Mouse (Mus musculus) kidney, embryonic 16.5 days (tissue): ENCODE measurements around the gene Nat8l. TPM values are rescaled to one million over a fixed set of nuclear protein-coding genes. Genes with fewer than 3 reads are reported as not detected.
"Not testable (repeated sequence)": the region's sequence is repeated elsewhere in the genome, so short reads cannot be mapped to it uniquely, and the experiment has no call there.

Experiments
- ATAC-seq: fragments of 200-750 bp; cut with Nextera tagmentation; 2 replicates; pipeline ENCODE4 v1.8.0; 2017; ENCODE audit warnings: moderate TSS enrichment; ENCODE audit not compliant: low FRiP score, low TSS enrichment
- H3K27ac ChIP-seq: fragments of 300-500 bp; sonication (generic); 2 replicates; pipeline ENCODE4 v1.5.1; 2014; ENCODE audit warnings: low read length
- H3K27me3 ChIP-seq: fragments of 300-500 bp; sonication (generic); 2 replicates; pipeline ENCODE4 v1.6.1; 2014; ENCODE audit warnings: low read length, control low read depth, mixed read lengths; ENCODE audit not compliant: insufficient read depth
- H3K36me3 ChIP-seq: fragments of 300-500 bp; sonication (generic); 2 replicates; pipeline ENCODE4 v1.6.1; 2014; ENCODE audit warnings: low read length, control low read depth, mixed read lengths; ENCODE audit not compliant: insufficient read depth
- H3K4me1 ChIP-seq: fragments of 300-500 bp; sonication (generic); 2 replicates; pipeline ENCODE4 v1.6.1; 2014; ENCODE audit warnings: low read length, control low read depth, mixed read lengths; ENCODE audit not compliant: insufficient read depth
- H3K4me2 ChIP-seq: fragments of 300-500 bp; sonication (generic); replicated peaks from 2 replicates; pipeline ENCODE4 v1.6.1; 2014; ENCODE audit warnings: low read depth, low read length
- H3K4me3 ChIP-seq: fragments of 300-500 bp; sonication (generic); 2 replicates; pipeline ENCODE4 v1.5.1; 2014; ENCODE audit warnings: mild to moderate bottlenecking, low read length
- H3K9ac ChIP-seq: fragments of 300-500 bp; sonication (generic); replicated peaks from 2 replicates; pipeline ENCODE4 v1.6.1; 2014; ENCODE audit warnings: low read length
- H3K9me3 ChIP-seq: fragments of 300-500 bp; sonication (generic); 2 replicates; pipeline ENCODE4 v1.6.1; 2016; ENCODE audit warnings: low read length, control low read depth
- WGBS: fragments of 180-500 bp; shearing (Covaris S2); extraction: QIAGEN DNeasy Blood & Tissue Kit; methylation state at CpG from one replicate; pipeline ENCODE4 v1.1.7; 2014; 5-methylcytosine and 5-hydroxymethylcytosine counted together
- polyA plus RNA-seq: library from polyadenylated mRNA; unstranded; fragments of >200 nt; fragmentation: Nextera tagmentation; extraction: Ambion mirVana; gene quantifications from 2 replicates; pipeline ENCODE4 v1.2.1, GENCODE M21; 2015

Gene Nat8l
- polyA plus RNA-seq = 0.35 and 0.42 TPM in 2 replicates

DNA sequence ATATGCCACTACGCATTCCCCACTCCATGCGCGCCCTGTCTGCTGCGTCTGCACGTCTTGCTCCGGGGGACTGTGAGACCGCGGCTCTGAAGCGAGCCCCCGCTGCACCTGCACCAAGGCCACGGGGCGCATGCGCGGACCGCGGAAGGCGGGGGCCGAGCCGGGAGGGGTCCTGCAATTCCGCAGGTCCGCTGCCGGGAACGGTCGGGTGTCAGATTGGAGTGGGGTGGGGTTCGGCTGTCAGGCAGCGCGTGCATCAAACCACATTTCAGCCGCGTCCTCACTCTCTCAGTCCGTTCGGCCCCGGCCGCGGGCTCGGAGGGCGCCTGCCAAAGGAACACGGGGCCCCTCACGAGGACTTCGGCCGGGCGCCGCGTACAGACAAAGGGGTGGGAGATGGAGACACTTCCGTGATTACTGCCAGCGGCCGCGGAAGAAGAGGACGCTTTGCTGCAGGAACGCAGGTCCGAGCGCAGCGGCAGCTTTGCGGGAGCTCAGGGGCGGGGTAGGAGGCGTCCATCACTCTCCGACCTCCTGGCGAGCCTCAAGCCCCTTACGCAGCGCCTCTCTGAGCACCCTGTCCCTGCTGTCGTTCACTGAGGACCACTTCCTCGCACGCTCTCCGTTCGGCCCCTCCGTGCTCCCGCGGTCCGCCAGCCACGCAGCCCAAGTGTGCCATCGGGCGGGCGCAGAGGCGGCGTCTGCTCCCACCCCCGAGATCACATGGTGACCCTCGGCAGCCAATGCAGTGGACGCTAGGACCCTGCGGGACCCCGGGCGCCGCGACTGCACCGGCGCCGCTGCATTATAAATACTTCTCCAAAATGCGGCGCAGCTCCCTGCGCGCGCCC lies at the start of gene Nat8l:
Gene Nat8l (plus strand): TSS at position 142 of the 851 bp plus-strand sequence.
- peak within 1 kb of the TSS; percentile 64 for H3K9ac ChIP-seq
- under 1% methylated on average over 82 of the region's 90 CpGs for WGBS
- H3K4me1 ChIP-seq = peaks cover 17% of the 10 kb centered on the region
- peak within 1 kb of the TSS; percentile 97 for H3K4me2 ChIP-seq
- H3K9me3 ChIP-seq = no peaks in the 10 kb centered on the region
- peak within 1 kb of the TSS; percentile 64 for H3K4me3 ChIP-seq
- no peaks in the 10 kb centered on the region for H3K36me3 ChIP-seq
- H3K27ac ChIP-seq = no peak within 1 kb of the TSS
- peak; percentile 67 for ATAC-seq
- peaks cover 63% of the 10 kb centered on the region for H3K27me3 ChIP-seq

DNA sequence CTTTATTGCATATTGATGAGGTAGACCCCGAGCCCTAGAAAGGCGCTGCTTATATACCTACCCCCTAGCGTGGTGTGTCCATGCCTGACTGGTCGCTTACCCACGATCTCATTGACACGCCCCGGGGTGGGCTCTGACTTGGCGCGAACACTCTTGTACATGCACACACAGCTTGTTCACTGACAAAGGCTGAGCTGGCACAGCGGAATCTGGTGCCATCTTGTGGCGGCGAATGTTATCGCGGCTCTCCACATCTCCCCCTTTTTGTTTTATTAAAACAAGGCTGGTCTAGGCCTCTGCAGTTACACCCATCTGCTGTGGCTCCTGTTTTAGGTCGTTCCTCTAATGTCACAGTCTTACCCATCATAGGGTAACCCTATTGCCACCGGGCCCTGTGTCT lies 48.7 kb upstream of the Nat8l start:
- H3K27me3 ChIP-seq, H3K9ac ChIP-seq, H3K4me1 ChIP-seq, H3K4me2 ChIP-seq, H3K36me3 ChIP-seq, ATAC-seq, H3K27ac ChIP-seq, H3K4me3 ChIP-seq: not testable (repeated sequence)
- peaks cover 32% of the 10 kb centered on the region for H3K9me3 ChIP-seq
- WGBS = 87% methylated on average over 16 of the region's 16 CpGs

DNA sequence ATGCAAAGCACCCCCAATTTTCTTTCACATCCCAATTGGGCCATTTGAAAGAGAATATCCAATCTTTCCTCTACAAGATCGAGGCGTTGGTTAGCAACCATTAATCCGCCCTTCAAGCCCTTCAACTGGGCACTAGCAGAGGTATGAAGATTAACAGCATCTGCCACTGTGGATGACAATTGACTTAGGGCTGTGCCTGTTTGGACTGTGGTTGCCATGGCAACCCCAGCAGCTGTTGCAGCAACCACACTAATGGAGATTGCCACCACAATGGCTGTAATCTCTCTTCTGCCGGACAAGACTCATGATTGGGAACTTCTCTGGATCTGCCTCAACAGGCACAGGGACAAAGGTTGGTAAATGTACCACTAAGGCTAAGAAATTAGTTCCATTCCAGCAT lies 47.5 kb upstream of the Nat8l start:
- Histone ChIP-seq H3K9ac (no peak overlapping the region), H3K36me3 (no peaks in the 10 kb centered on the region), H3K9me3 (peaks cover 32% of the 10 kb centered on the region), H3K4me2 (no peak overlapping the region), H3K4me1 (no peaks in the 10 kb centered on the region), H3K27me3 (no peaks in the 10 kb centered on the region), H3K27ac (no peak overlapping the region), H3K4me3 (no peak overlapping the region)
- ATAC-seq = no peak
- 89% methylated on average over 4 of the region's 4 CpGs for WGBS

DNA sequence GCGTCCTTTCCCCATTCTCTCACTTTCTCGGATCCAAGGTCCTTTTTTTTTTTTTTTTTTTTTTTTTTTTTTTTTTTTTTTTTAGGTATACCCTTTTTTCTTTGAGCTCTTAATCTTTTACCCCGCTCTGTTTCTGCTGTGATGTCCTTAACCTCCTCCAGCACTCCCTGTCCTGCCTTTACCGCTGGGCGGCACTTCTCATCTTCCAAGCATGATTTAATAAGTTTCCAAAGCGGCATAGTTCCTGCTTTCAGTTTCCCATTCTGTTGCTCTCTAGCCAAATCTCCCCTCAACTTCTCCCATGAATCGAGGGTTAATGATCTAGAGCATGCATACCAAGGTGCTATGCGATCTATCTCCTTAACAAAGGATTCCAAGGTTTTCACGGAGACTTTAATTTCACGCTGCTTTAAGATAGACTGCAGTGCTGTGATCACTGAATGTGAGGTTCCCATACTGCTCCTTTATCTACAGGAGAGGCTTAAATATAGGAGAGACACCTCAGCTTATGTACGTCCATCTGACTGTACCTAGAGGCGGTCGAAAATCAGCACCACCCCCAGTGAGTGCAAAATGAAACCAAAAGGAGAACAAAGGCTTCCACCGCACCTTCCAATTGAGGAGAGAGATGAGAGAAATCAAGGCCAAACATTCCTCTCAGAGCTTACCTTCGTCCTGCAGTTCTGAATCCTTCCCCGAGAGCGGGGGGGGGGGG lies 42.2 kb upstream of the Nat8l start:
- no peaks in the 10 kb centered on the region for H3K36me3 ChIP-seq
- peaks cover 22% of the 10 kb centered on the region for H3K9me3 ChIP-seq
- H3K9ac ChIP-seq = no peak overlapping the region
- 87% methylated on average over 16 of the region's 17 CpGs for WGBS
- H3K4me3 ChIP-seq = no peak overlapping the region
- H3K4me2 ChIP-seq = no peak overlapping the region
- H3K27me3 ChIP-seq = no peaks in the 10 kb centered on the region
- no peak for ATAC-seq
- H3K27ac ChIP-seq = no peak overlapping the region
- no peaks in the 10 kb centered on the region for H3K4me1 ChIP-seq

DNA sequence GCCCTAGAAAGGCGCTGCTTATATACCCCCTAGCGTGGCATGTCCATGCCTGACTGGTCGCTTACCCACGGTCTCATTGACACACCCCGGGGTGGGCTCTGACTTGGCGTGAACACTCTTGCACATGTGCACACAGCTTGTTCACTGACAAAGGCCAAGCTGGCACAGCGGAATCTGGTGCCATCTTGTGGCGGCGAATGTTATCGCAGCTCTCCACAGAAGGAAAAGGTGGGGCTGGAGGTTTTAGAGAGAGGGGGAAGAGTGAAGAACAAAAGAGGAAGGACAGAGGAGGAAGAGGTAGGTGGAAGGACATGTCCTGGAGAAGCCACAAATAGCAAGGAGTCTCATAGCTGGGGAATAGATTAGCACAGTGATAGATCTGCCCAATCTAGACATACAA lies 41.4 kb upstream of the Nat8l start:
- H3K9ac ChIP-seq = no peak overlapping the region
- no peaks in the 10 kb centered on the region for H3K36me3 ChIP-seq
- no peak overlapping the region for H3K4me3 ChIP-seq
- no peak for ATAC-seq
- WGBS = 46% methylated on average over 10 of the region's 10 CpGs
- no peak overlapping the region for H3K27ac ChIP-seq
- no peaks in the 10 kb centered on the region for H3K27me3 ChIP-seq
- peaks cover 23% of the 10 kb centered on the region for H3K9me3 ChIP-seq
- H3K4me1 ChIP-seq = no peaks in the 10 kb centered on the region
- H3K4me2 ChIP-seq = no peak overlapping the region

DNA sequence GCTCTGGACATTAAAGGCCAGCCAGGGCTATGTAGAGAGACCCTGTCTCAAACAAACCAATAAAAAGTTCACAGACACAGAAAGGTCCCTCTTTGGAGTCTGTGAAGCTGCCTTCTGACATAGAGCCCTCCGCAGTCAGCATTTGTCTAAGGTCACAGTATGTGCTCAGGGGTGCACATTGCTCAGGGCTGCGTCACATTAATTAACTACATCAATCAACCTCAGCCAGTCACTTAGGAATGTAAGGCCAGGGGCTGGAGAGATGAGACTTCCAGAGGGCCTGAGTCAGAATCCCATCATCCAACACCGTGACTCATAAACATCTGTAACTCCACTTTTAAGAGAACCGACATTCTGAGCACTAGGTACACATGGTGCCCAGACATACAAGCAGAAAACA lies 39.9 kb upstream of the Nat8l start:
- no peaks in the 10 kb centered on the region for H3K36me3 ChIP-seq
- no peak overlapping the region for H3K9ac ChIP-seq
- H3K9me3 ChIP-seq = peaks cover 23% of the 10 kb centered on the region
- no peak overlapping the region for H3K27ac ChIP-seq
- H3K4me3 ChIP-seq = no peak overlapping the region
- no peaks in the 10 kb centered on the region for H3K27me3 ChIP-seq
- ATAC-seq = 0 out of 2 replicates have a peak, but pooled peaks have one; percentile 39
- WGBS = 55% methylated on average over 4 of the region's 4 CpGs
- no peaks in the 10 kb centered on the region for H3K4me1 ChIP-seq
- no peak overlapping the region for H3K4me2 ChIP-seq

DNA sequence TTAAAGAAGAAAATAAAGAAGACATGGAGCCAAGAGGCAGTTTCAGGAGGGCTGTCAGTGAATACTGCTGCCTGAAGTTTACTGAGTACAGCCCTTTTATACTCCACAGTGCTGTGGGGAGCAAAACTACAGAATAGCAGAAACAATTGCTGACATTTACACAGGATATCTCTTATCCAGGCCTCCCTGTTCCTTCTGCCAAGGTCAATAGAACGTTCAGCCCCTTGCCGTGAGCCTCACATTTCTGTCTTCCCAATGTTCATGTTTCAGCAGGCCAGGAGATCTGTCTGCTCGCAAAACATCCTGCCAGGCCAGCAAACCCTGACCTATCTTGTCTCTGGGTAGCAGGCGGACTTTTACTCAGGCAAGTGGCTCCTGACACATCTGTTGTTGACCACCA lies 36.4 kb upstream of the Nat8l start:
- no peaks in the 10 kb centered on the region for H3K27me3 ChIP-seq
- no peak overlapping the region for H3K4me2 ChIP-seq
- 61% methylated on average over 4 of the region's 4 CpGs for WGBS
- no peaks in the 10 kb centered on the region for H3K4me1 ChIP-seq
- H3K4me3 ChIP-seq = no peak overlapping the region
- H3K36me3 ChIP-seq = no peaks in the 10 kb centered on the region
- H3K9ac ChIP-seq = no peak overlapping the region
- no peak overlapping the region for H3K27ac ChIP-seq
- peaks cover 9% of the 10 kb centered on the region for H3K9me3 ChIP-seq
- ATAC-seq = no peak

GRCm38 (mm10) chr5:33974736-33975135 lies 21.0 kb upstream of the Nat8l start:
- H3K27me3 ChIP-seq = no peaks in the 10 kb centered on the region
- no peak overlapping the region for H3K4me2 ChIP-seq
- no peak overlapping the region for H3K27ac ChIP-seq
- H3K9ac ChIP-seq = no peak overlapping the region
- H3K9me3 ChIP-seq = no peaks in the 10 kb centered on the region
- ATAC-seq = no peak
- 66% methylated on average over 2 of the region's 2 CpGs for WGBS
- no peak overlapping the region for H3K4me3 ChIP-seq
- no peaks in the 10 kb centered on the region for H3K36me3 ChIP-seq
- H3K4me1 ChIP-seq = no peaks in the 10 kb centered on the region

DNA sequence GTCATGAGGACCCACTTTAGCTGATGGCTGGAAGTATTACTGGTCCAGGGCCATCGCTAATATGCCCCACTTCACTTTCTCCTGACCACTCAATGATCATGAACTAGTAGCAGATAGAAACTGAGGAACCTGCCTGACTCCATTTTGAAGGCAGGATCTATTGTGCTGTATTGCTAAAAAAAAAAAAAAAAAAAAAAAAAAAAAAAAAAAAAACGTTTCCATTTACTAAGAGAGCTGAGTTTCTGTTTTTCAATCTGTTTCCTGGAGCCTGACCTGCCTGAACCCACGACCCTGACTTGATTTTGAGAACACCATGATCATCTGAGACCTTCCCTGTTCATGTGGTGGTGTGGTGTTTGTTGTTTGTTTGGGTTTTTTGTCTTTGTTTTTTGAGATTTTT lies 19.5 kb upstream of the Nat8l start:
- Histone ChIP-seq H3K4me1 (no peaks in the 10 kb centered on the region), H3K36me3 (no peaks in the 10 kb centered on the region), H3K4me2 (no peak overlapping the region), H3K4me3 (no peak overlapping the region), H3K27ac (no peak overlapping the region), H3K9me3 (no peaks in the 10 kb centered on the region), H3K9ac (no peak overlapping the region), H3K27me3 (no peaks in the 10 kb centered on the region)
- ATAC-seq = no peak
- WGBS = 39% methylated on average over 3 of the region's 3 CpGs

- Histone ChIP-seq H3K27me3 (no peaks in the 10 kb centered on the region), H3K36me3 (no peaks in the 10 kb centered on the region), H3K9me3 (no peaks in the 10 kb centered on the region), H3K27ac (no peak overlapping the region), H3K4me2 (peak overlapping the region; percentile 80), H3K9ac (peak overlapping the region; percentile 65), H3K4me1 (peaks cover 13% of the 10 kb centered on the region), H3K4me3 (peak overlapping the region; percentile 85)
- ATAC-seq = no peak
- WGBS = 4% methylated on average over 26 of the region's 26 CpGs
These were observed 13.0 kb upstream of the Nat8l start for GRCm38 (mm10) chr5:33982731-33983259.
